Mouse (Mus musculus): Measurements from ENCODE around the gene Rnf44.

Rnf44 gene

DNA sequence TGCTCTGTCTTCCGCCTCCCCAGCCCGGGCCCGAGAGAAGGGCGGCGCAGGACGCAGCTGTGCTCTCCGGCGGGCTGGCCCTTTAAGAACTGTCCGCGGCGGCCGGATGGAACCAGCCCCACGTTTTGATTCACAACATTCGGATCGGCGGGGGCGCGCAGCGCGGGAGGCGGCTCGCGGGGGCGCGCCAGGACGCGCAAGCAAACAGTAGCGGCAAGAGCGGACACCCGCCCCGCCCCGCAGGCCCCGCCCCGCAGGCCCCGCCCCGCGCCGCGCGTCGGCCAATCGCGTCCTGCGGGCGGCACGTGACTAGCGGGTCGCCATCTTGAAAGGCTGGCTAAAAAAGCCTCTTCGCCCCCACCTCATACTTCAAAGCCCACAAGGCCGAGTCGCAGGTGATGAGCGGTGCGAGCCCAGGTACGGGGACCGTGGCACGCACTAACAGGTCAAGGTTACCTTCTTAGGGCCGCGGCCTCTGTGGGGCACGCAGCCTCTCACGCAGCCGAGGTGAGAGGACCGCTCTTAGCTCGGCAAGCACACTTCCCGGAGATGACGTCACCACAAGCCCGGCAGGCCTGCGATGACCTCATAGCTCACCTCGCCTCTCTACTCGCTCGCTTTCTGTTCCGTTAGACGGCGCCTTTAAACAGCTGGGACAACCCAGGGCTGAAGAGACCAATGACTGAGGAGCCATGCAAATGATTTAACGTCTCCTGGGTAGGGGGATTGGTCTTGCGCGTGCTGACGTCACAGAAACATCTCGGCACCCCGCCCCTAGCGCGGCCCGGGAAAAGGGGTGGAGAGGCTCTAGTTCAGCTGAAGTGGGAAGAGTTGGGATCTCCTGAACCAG lies 5.9 kb downstream of the Rnf44 start:
- in situ Hi-C loops (cut with MboI, MseI), result no loop called here

- in situ Hi-C loops (cut with MboI, MseI), result no loop called here
Measured at GRCm38 (mm10) chr13:54687096-54687495, 6.6 kb downstream of the Rnf44 start.

DNA sequence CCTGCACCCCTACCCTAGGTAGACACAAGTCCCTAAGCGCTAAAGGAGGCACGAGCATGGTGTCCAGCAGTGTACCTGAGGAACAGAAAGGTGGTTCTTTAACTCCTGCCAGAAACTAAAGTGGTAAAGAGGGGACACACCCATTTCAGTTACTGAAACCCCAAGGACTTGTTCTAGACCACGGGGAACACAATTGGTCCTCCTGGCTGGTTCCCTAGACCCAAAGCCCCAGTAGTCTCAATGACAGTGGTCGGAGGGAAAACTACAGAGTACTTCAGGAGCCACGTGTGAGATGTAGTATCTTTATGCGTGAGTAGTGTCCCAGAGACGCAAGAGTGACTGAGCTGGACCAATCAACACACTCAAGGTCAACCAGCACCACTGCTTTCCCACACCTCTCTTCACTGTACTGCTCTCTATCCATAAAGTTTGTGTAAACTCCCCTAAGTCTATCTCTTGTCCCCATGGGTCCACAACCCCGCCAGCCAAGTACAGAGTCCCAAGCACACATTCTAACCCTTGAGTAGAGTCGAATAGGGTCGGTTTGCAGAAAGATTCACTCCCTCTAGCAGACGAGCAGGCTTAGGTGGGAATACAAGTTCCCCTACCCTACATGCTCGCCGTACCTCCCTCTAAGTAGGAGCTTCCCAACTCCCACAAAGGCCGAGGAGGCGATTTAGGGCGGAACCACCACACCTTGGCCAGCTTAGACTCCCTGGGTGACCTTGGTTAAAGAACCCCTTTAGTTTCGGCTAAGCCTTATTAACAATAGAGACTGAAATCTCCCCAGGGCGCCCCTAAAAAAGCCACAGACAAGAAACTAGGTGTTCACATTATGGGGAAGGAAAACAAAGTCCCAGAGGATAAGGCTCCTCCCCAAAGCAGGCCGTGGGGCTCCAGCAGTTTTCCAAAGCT lies 7.3 kb downstream of the Rnf44 start:
- in situ Hi-C loops (cut with MboI, MseI), result no loop called here

DNA sequence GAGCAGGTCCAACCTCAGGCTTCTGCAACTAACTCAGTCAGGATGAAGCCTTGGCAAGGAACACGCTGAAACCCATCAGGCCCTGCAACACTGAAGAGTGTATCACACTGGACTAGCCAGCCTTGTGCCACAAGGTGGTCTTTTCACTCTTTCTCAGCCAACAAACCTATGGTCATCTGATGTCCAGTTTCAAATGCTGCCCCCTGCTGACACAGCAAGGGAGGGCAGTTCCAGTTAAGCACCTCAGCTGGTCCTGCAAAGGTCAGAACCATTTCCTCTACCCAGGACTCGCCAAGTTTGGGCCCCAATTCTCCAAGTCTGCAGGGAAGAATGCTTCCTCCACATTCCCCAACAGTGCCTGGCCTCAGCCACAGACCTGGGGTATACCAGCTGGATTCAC lies 8.5 kb downstream of the Rnf44 start:
- in situ Hi-C loops (cut with MboI, MseI), result no loop called here

DNA sequence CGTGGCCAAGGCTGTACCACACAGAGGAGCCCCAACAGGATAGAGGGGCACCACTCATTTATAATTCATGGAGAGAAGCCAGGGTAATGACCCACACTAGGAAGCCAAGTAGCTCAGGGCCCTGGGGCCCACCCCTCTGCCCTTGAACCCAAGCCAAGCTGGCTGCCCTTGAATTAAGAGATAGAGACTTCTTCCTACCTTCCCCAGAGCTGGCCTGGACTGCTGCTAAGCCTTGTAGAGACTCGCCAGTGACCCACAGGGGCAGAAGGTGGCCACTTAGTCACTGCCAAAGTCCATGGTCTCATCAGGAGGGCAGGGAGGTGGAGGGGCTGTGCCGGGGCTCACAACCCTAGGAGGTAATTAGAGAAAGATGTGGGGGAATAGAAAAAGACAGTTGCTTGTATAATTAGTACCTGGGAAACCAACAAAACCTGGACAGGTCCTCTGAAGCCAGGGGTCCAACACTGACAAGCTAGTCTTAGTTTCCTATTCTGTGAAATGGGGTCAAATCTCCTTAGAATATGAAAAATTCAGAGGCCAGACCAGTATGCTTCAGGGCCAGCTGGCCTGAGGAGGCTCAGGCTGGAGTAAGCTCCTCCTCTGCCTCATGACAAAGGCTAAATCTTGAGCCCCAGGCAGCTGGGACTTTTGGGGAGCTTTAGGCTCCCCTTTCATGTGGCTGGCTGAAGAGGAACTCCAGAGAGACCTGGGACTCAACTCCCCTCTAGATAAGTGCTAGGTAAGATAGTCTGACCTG lies 9.4 kb downstream of the Rnf44 start:
- in situ Hi-C loops (cut with MboI, MseI), result no loop called here

DNA sequence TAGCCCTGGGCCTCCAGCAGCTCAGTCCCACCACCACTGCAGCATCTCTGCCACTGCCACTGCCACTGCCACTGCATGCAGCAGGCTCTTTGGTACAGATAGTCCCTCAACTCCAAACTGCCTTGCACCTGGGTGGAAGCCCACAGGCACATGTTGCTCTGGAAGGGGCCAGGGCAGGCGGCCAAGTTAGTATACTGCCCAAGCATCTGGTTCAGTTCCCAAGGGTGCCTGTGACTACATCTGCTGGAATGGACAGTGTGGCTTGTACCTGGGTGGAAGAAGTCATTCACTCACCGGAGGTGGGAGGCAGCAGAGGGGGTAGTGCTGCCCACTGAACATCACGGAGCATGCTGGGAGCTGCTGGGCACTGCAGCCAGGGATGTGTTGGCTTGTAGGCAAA lies 10.4 kb downstream of the Rnf44 start:
- in situ Hi-C loops (cut with MboI, MseI), result no loop called here

- in situ Hi-C loops (cut with MboI, MseI), result no loop called here
Measured at GRCm38 (mm10) chr13:54681291-54681690, 12.4 kb downstream of the Rnf44 start.

DNA sequence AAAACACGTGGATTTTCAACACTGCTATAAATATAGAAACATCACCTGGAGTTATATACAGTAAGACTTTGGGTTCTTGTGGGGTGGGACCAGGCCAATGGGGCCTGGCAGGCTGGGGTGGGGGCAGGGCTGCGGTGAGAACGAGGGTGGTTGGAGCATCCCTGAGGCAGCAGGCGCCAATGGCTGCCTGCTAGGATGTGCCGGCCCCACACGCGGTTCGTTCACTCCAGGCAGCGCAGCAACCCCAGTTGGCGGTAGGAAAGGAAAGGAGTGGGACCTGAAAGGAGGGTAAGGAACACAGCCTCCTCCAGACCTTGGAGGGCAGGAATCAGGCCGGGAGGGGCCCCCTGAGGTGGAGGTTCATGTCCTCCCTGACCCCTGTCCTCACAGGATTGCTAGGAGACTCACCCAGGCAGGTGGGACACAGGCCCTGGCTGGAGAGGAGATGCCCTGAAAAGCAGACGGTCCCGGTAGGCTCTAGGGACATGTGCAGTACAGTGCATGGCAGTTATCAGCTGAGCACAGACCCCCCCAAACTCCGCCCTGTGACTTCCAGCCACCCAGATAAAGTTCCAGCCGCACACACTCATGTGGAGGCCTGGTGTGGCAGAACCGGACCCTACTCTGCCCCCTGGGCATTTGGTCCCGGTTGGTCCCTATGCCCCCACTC lies 13.4 kb downstream of the Rnf44 start:
- in situ Hi-C loops (cut with MboI, MseI), result no loop called here

- in situ Hi-C loops (cut with MboI, MseI), result no loop called here
Measured at GRCm38 (mm10) chr13:54678263-54678662, 15.4 kb downstream of the Rnf44 start.

DNA sequence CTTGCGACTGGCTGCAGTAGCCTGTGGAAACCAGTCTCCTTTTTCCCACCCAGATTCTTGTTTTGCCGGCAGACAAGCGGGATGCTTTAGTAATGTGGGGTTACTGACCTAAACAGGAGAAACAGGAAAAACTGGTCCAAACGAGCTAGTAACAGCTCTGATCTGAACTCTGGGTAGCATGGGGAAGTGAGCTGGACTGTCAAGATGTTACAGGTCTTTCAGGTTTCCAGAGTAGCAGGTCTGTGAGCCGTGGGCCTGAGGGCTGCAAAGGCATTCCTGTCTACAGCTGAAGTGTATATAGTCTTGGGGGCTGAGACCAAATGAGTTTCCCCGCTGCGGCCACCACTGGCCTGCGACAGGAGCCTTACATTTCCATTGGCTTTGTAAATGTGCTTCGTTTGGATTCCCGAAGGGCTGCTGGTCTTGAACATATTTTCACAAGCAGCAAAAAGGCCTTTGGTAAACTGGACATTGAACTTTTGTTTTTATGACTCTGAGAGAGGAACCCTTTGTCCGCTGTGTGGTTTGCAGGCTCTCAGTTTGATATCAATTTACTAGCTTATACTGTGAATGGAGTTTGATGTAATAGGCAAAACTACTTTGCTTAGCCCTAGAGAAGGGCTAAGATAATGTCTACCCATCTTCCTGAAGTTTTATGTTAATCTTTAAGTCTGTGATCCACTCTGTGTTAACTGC lies 17.7 kb downstream of the Rnf44 start:
- in situ Hi-C loops (cut with MboI, MseI), result no loop called here

DNA sequence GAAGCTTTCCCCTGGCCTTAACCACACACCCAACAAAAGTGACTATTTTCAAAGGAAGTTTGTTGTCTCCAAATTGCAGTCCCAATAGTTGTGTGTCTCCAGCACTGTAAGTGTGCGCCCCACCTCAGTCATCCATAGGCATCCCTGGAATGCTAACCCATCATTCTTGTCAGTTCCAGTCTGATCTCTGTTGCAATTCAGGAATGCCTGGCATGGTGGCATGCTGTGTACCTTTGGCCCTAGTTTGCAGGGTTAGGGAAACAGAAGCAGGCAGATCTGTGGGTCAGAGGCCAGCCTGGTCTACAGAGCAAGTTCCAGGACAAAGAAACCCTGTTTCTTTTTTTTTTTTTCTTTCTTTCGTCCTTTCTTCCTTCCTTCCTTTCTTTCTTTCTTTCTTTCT lies 23.2 kb downstream of the Rnf44 start:
- in situ Hi-C loops (cut with MboI, MseI), result no loop called here

GRCm38 (mm10) chr13:54665062-54665461 lies 28.6 kb downstream of the Rnf44 start:
- in situ Hi-C loops (cut with MboI, MseI), result no loop called here

GRCm38 (mm10) chr13:54664509-54664908 lies 29.2 kb downstream of the Rnf44 start:
- in situ Hi-C loops (cut with MboI, MseI), result no loop called here

- in situ Hi-C loops (cut with MboI, MseI), result no loop called here
Measured at GRCm38 (mm10) chr13:54663999-54664398, 29.7 kb downstream of the Rnf44 start.

GRCm38 (mm10) chr13:54661358-54661757 lies 32.3 kb downstream of the Rnf44 start:
- in situ Hi-C loops (cut with MboI, MseI), result no loop called here

GRCm38 (mm10) chr13:54660877-54661276 lies 32.8 kb downstream of the Rnf44 start:
- in situ Hi-C loops (cut with MboI, MseI), result no loop called here

DNA sequence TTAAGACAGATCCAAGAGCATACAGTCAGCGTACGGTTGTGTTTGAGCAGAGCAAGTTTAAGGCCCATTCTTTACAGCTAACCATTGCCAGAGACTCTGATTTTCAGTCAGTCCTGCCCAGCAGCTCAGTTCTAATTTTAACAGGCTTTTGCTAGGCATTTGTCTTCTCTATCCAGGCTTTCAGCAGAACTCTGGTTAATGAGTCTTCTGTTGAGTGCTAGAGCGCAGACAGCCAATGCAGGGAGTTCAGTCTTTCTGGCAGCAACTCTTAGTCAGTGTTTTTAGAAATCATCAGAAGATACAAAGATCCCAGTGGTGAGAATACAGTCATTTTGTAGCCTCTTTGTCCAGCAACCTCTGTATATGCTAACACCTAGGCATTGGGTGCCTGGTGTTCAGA lies 43.2 kb downstream of the Rnf44 start:
- in situ Hi-C loops (cut with MboI, MseI), result no loop called here

DNA sequence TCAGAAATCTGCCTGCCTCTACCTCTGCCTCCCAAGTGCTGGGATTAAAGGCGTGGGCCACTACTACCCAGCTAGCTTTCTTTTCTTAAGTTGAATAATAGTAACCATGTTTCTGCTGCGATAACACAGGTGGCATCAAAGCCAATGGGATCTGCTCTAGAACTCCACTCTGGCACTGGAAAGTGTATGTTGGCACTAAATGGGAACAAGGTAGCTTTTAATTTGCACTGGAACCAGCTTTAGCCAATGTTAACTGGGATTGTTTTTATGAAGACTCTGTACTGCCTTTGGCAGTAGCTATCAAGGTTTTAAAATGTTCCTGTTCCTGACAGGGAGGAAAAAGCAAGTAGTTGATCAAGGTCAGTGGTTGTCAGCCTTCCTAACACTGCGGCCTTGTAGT lies 58.7 kb downstream of the Rnf44 start:
- in situ Hi-C loops (cut with MboI, MseI), result no loop called here

- in situ Hi-C loops (cut with MboI, MseI), result no loop called here
Measured at GRCm38 (mm10) chr13:54632731-54633277, 60.9 kb downstream of the Rnf44 start.
